Mouse (Mus musculus): ENCODE measurements around the gene Mkrn2. TPM values are rescaled to one million over a fixed set of nuclear protein-coding genes. Genes with fewer than 3 reads are reported as not detected.

Gene Mkrn2
- total RNA-seq, 1 experiment: 22.0 TPM

GRCm38 (mm10) chr6:115594463-115594862 lies 7.2 kb upstream of the Mkrn2 start:
- no peak overlapping the region for H3K9ac ChIP-seq (ENCODE audit: insufficient read depth, low read depth, low read length, poor library complexity, severe bottlenecking)
- DNase-seq (ENCODE audit: low read depth, low spot score): no peak

GRCm38 (mm10) chr6:115595667-115596066 lies 6.0 kb upstream of the Mkrn2 start:
- Histone ChIP-seq H3K9me3 (ENCODE audit: control insufficient read depth, insufficient read depth, low read depth, low read length) (no peaks in the 10 kb centered on the region), H3K36me3 (ENCODE audit: control insufficient read depth, insufficient read depth, low read length, poor library complexity, severe bottlenecking) (no peaks in the 10 kb centered on the region), H3K4me3 (ENCODE audit: insufficient read depth in 1 of 2, low read depth in 1 of 2, low read length in 2 of 2, poor library complexity in 1 of 2, severe bottlenecking in 1 of 2) (no peak overlapping the region), H3K4me1 (ENCODE audit: control insufficient read depth in 2 of 2, insufficient read depth in 2 of 2, low read length in 2 of 2, poor library complexity in 1 of 2) (no peaks in the 10 kb centered on the region), H3K27ac (ENCODE audit: insufficient read depth, low read depth, low read length, poor library complexity, severe bottlenecking) (no peak overlapping the region), H3K9ac (ENCODE audit: insufficient read depth, low read depth, low read length, poor library complexity, severe bottlenecking) (no peak overlapping the region)
- DNase-seq (ENCODE audit: low read depth, low spot score): no peak
- no peak for TF ChIP-seq ZNF384 (IDR thresholded peaks at IDR 0.05; ENCODE audit: low read depth, low read length)
- no peak for TF ChIP-seq CHD2 (IDR thresholded peaks at IDR 0.05; ENCODE audit: low read depth, low read length)
- no peak for TF ChIP-seq MAFK (IDR thresholded peaks at IDR 0.05; ENCODE audit: insufficient read depth, low read depth, low read length)
- TF ChIP-seq ZC3H11A (IDR thresholded peaks at IDR 0.05; ENCODE audit: borderline replicate concordance, low read depth, low read length): no peak
- TF ChIP-seq HCFC1 (IDR thresholded peaks at IDR 0.05; ENCODE audit: borderline replicate concordance, insufficient read depth, low read length): no peak
- in situ Hi-C loops (cut with MboI; ENCODE audit: low sequenced_read_pairs in 2 of 2, unreplicated experiment in 2 of 2): no loop called here

More at GRCm38 (mm10) chr6:115594463-115594862, 7.2 kb upstream of the Mkrn2 start:
- Histone ChIP-seq H3K36me3 (ENCODE audit: control insufficient read depth, insufficient read depth, low read length, poor library complexity, severe bottlenecking) (no peaks in the 10 kb centered on the region), H3K4me3 (ENCODE audit: insufficient read depth in 1 of 2, low read depth in 1 of 2, low read length in 2 of 2, poor library complexity in 1 of 2, severe bottlenecking in 1 of 2) (no peak overlapping the region), H3K9me3 (ENCODE audit: control insufficient read depth, insufficient read depth, low read depth, low read length) (no peaks in the 10 kb centered on the region), H3K27ac (ENCODE audit: insufficient read depth, low read depth, low read length, poor library complexity, severe bottlenecking) (no peak overlapping the region), H3K4me1 (ENCODE audit: control insufficient read depth in 2 of 2, insufficient read depth in 2 of 2, low read length in 2 of 2, poor library complexity in 1 of 2) (no peaks in the 10 kb centered on the region)
- TF ChIP-seq ZC3H11A (IDR thresholded peaks at IDR 0.05; ENCODE audit: borderline replicate concordance, low read depth, low read length): no peak
- TF ChIP-seq ZNF384 (IDR thresholded peaks at IDR 0.05; ENCODE audit: low read depth, low read length): no peak
- no peak for TF ChIP-seq MAFK (IDR thresholded peaks at IDR 0.05; ENCODE audit: insufficient read depth, low read depth, low read length)
- TF ChIP-seq HCFC1 (IDR thresholded peaks at IDR 0.05; ENCODE audit: borderline replicate concordance, insufficient read depth, low read length): no peak
- TF ChIP-seq CHD2 (IDR thresholded peaks at IDR 0.05; ENCODE audit: low read depth, low read length): no peak
- in situ Hi-C loops (cut with MboI; ENCODE audit: low sequenced_read_pairs in 2 of 2, unreplicated experiment in 2 of 2): no loop called here

- Histone ChIP-seq H3K4me3 (ENCODE audit: insufficient read depth in 1 of 2, low read depth in 1 of 2, low read length in 2 of 2, poor library complexity in 1 of 2, severe bottlenecking in 1 of 2) (no peak overlapping the region), H3K9ac (ENCODE audit: insufficient read depth, low read depth, low read length, poor library complexity, severe bottlenecking) (no peak overlapping the region), H3K27ac (ENCODE audit: insufficient read depth, low read depth, low read length, poor library complexity, severe bottlenecking) (no peak overlapping the region), H3K36me3 (ENCODE audit: control insufficient read depth, insufficient read depth, low read length, poor library complexity, severe bottlenecking) (peaks cover 2% of the 10 kb centered on the region; the same call in 1 of the 2 replicates), H3K9me3 (ENCODE audit: control insufficient read depth, insufficient read depth, low read depth, low read length) (no peaks in the 10 kb centered on the region), H3K4me1 (ENCODE audit: control insufficient read depth in 2 of 2, insufficient read depth in 2 of 2, low read length in 2 of 2, poor library complexity in 1 of 2) (peaks cover 0 to 4% of the 10 kb centered on the region in 2 experiments; a peak in 1 of 4 replicates)
- TF ChIP-seq MAFK (IDR thresholded peaks at IDR 0.05; ENCODE audit: insufficient read depth, low read depth, low read length) (no peak), ZNF384 (IDR thresholded peaks at IDR 0.05; ENCODE audit: low read depth, low read length) (no peak), CHD2 (IDR thresholded peaks at IDR 0.05; ENCODE audit: low read depth, low read length) (no peak), ZC3H11A (IDR thresholded peaks at IDR 0.05; ENCODE audit: borderline replicate concordance, low read depth, low read length) (no peak), HCFC1 (IDR thresholded peaks at IDR 0.05; ENCODE audit: borderline replicate concordance, insufficient read depth, low read length) (no peak)
- DNase-seq (ENCODE audit: low read depth, low spot score): peak; percentile 17
- in situ Hi-C loops (cut with MboI; ENCODE audit: low sequenced_read_pairs in 2 of 2, unreplicated experiment in 2 of 2): no loop called here
Observed at GRCm38 (mm10) chr6:115601322-115601714, 384 bp upstream of the Mkrn2 start.

GRCm38 (mm10) chr6:115606461-115606860 lies 4.8 kb downstream of the Mkrn2 start:
- peaks cover 0 to 4% of the 10 kb centered on the region in 2 experiments; a peak in 1 of 4 replicates for H3K4me1 ChIP-seq (ENCODE audit: control insufficient read depth in 2 of 2, insufficient read depth in 2 of 2, low read length in 2 of 2, poor library complexity in 1 of 2)
- H3K27ac ChIP-seq (ENCODE audit: insufficient read depth, low read depth, low read length, poor library complexity, severe bottlenecking): no peak overlapping the region
- no peaks in the 10 kb centered on the region for H3K9me3 ChIP-seq (ENCODE audit: control insufficient read depth, insufficient read depth, low read depth, low read length)
- in situ Hi-C loops (cut with MboI; ENCODE audit: low sequenced_read_pairs in 2 of 2, unreplicated experiment in 2 of 2): no loop called here
- H3K36me3 ChIP-seq (ENCODE audit: control insufficient read depth, insufficient read depth, low read length, poor library complexity, severe bottlenecking): peaks cover 14% of the 10 kb centered on the region; the same call in 1 of the 2 replicates
- TF ChIP-seq ZNF384 (IDR thresholded peaks at IDR 0.05; ENCODE audit: low read depth, low read length) (no peak), MAFK (IDR thresholded peaks at IDR 0.05; ENCODE audit: insufficient read depth, low read depth, low read length) (no peak), CHD2 (IDR thresholded peaks at IDR 0.05; ENCODE audit: low read depth, low read length) (no peak), HCFC1 (IDR thresholded peaks at IDR 0.05; ENCODE audit: borderline replicate concordance, insufficient read depth, low read length) (no peak), ZC3H11A (IDR thresholded peaks at IDR 0.05; ENCODE audit: borderline replicate concordance, low read depth, low read length) (no peak)
- H3K4me3 ChIP-seq (ENCODE audit: insufficient read depth in 1 of 2, low read depth in 1 of 2, low read length in 2 of 2, poor library complexity in 1 of 2, severe bottlenecking in 1 of 2): no peak overlapping the region
- H3K9ac ChIP-seq (ENCODE audit: insufficient read depth, low read depth, low read length, poor library complexity, severe bottlenecking): no peak overlapping the region
- DNase-seq (ENCODE audit: low read depth, low spot score): no peak

All from ES-E14 (cell line).